Mouse (Mus musculus) spleen, postnatal 14 days (tissue): ENCODE results near the gene Tmem39a.

Experiments
- DNase-seq, 2 experiments: peaks; one replicate each; pipeline ENCODE4 v3.0.0; 2021 to 2022; ENCODE audit warnings: low spot score in 2 of 2

Tmem39a gene

DNA sequence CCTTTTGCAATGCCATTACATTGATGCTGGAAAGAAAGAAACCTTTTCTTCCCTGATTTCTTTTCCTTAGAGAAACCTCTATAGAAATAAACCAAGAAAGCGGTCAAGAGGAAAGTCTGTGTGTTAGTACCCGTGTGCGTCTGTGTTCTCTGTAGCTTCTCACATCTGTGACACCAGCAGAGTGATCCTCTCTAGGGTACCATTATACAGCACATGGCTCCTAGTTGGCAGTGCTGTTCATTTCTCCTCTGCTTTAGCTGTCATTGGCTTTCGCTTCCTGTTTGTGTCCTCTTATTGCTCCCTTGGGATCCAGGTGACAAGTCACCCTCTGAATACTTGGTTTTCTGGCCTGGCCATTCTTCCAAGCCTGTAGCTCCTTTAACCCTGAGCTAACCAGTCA, 29.1 kb downstream of the Tmem39a start:
- DNase-seq: no peak

DNA sequence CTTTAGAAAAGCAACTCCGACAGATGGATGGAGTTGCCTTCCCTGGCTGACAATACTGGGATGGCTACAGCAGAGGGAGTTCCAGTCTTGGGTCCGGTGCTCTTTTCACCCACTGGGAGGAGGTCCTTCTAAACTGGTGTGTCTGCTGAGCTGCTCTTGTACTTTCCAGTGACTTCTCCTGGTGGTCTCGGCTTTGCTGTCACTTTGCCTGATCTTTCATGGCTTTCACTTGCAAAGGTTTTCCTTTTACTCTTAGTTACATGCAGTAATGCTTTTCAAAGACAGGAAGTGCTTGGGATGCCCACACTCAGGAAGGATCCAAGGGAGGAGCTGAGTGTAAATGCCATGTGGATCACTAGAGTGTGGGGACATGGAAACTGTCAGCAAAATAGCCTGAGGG, 33.0 kb downstream of the Tmem39a start:
- no peak for DNase-seq

- DNase-seq: no peak
Measured at GRCm38 (mm10) chr16:38592026-38592678, 33.7 kb downstream of the Tmem39a start.

GRCm38 (mm10) chr16:38592946-38593345, 34.4 kb downstream of the Tmem39a start:
- DNase-seq: no peak

GRCm38 (mm10) chr16:38594435-38594834, 35.9 kb downstream of the Tmem39a start:
- DNase-seq: no peak

- no peak for DNase-seq
Measured at GRCm38 (mm10) chr16:38596099-38596498, 37.6 kb downstream of the Tmem39a start.

DNA sequence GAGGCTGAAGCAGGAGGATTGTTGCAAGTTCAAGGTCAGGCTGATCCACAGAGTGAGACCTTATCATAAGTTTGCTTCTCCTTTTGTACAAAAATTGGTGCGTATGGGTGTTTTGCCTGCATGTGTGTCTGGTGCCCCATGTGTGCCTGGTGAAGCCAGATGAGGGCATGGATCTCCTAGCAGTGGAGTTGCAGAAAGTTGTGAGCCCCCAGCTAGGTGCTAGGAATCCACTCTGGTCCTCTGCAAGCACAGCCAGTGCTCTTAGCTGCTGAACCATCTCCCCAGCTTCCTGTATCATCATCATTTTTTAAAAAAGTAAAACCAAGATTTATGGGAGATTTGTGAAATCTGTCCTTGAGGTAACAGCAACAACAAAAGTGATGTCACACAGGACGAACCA, 38.2 kb downstream of the Tmem39a start:
- no peak for DNase-seq

DNA sequence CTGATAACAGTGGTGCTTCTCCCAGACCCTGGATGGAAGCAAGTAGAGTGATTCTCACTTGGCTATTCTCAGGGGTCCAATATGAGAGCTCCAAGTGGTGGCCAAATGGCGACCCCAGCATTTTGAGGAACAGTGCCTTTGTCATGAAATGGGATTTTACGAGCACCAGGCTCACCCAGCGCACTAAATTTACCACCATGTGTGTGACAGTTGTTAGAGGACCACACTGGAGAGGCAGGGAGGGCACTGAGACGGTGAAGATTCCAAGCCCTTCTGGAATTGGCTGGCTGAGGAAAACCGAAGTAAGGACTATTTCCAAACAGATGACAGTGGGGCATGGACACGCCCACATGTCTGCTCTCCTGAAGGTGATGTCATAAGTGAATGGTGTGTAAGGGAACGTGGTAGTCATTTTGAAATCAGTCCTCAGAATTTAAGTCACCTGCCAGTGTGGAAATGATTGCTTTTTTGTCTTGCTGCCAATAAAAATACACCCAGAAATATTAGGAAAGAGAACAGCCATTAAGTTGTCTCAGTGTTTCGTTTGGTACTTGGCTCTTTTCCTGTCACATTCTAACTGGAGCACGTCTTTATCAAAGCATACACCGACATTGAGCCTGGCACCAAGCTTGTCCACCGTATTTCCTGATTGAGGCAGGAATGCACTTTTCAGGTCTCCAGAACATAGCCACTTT, 40.6 kb downstream of the Tmem39a start:
- DNase-seq: no peak

GRCm38 (mm10) chr16:38602989-38603804, 44.7 kb downstream of the Tmem39a start:
- no peak for DNase-seq

GRCm38 (mm10) chr16:38606509-38606908, 48.0 kb downstream of the Tmem39a start:
- DNase-seq: no peak

DNA sequence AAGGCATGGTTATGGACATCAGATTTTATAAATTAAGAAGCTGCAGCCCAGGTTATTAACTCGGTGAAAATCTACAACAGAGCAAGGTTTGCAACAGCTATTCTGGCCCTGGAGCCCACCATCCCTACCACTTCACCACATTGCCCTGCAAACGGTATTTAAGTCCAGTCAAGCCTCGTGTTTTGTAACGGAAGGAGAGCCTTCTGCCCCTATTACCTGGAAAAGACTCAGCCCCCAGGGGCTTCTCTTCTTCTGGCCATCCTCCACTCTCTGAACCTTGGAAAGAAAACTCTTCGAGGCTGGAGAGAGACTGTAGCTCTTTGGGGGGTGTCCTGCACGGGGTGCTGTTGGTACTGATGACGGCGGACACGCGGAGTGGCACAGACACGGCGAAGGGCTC, 50.2 kb downstream of the Tmem39a start:
- no peak for DNase-seq

- no peak for DNase-seq
Measured at GRCm38 (mm10) chr16:38609092-38609491, 50.6 kb downstream of the Tmem39a start.

GRCm38 (mm10) chr16:38612646-38613045, 54.1 kb downstream of the Tmem39a start:
- DNase-seq: no peak

DNA sequence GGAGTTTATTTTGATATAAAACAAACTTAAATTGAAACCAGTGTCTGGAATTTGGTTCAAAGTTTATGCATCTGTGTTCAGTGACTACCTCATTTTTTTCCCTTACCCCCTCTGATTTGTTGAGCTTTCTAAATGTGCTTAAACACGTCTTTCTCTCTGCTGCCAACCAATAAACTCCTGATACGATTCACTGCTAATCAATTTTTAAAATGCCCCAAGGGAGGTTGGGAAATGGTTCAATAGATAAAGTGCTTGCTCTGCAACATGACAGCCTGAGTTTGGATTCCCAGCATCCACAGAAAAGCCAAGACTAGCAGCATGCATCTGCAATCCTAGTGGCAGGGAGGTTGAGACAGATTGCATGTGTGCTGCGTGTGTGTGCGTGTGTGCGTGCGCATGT, 55.1 kb downstream of the Tmem39a start:
- no peak for DNase-seq

- no peak for DNase-seq
Measured at GRCm38 (mm10) chr16:38617977-38618376, 59.5 kb downstream of the Tmem39a start.

DNA sequence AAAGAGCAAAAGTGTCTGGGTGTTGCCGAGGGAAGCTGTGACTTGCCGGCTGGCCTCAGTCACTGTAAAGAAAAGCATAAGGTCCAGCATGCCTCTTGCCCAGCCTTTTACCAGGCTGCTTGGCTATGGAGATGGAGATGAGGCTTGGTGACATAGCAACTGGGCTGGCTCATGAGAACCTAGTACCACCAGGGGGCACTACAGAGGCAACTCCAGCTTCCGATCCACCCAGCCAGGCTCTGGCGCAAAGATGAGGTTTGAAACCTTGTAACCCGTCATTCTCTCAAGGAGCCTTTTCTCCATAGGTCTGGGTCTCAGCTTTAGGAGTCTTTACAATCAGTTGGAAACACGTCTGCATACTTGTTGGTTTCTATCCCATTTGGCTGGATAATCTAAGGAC, 60.6 kb downstream of the Tmem39a start:
- peak in 1 of 2 experiments; percentile 61 for DNase-seq

DNA sequence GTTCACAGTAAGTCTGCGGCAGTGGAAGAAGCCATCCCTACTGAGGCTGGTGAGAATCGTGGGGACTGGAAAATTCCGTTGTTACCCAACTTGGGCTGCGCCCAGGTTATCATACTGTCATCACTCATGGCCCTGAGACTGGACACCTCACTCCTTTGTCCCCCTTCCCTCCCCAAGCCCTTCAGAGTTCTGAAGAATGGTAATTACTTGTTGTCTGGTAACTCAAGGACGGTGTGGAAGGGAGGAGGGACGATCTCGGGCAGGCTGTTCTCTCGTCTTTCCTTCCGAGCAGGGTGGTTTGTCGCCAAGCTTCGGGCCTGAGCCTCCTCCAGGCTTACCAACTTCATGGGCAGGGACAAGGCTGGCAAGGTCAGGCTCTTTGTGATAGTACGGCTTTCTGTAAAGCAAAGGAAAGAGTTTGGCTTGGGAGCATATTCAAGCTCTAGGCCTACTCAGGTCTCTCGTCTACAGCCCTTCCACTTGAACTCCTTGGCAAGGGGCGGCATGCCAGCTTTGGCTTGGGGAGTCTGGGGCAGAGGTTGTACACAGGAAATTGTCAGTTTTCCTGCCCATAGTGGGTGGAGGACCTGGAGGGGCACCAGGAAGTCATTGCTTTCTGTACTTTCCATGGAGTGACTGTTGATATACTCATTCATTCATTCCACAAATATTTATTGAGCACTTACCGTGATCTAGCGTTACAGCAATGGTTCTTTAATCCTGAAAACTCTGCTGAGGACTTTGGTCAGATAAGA, 62.4 kb downstream of the Tmem39a start:
- no peak for DNase-seq

GRCm38 (mm10) chr16:38622283-38622682, 63.8 kb downstream of the Tmem39a start:
- DNase-seq: no peak

DNA sequence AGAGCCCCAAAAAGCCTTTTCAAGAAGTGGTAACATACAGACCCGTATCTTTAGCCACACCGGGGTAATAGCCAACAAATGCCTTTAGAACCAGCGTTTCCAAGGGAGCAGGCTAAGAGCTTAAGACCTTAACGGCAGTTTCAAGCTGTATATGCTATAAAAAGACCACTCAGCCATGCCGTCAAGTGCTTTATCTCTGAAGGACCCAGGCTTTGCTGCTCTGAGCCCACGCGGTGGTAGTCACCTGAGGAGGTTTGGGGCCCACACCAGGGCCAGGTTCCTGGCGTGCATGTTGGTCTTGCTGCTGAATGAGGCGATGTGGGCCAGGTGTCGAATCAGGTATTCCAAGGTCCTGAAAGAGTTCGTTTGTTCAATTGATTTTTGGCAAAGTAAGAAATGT, 65.8 kb downstream of the Tmem39a start:
- no peak for DNase-seq

GRCm38 (mm10) chr16:38625411-38625810, 66.9 kb downstream of the Tmem39a start:
- DNase-seq: no peak

GRCm38 (mm10) chr16:38625811-38626369, 67.4 kb downstream of the Tmem39a start:
- DNase-seq: no peak

GRCm38 (mm10) chr16:38632147-38632546, 73.6 kb downstream of the Tmem39a start:
- DNase-seq: peak; percentile 29 to 49
